Mouse (Mus musculus) neural tube, embryonic 15.5 days (tissue): Measurements from ENCODE around the gene Arhgap32. TPM values are rescaled to one million over a fixed set of nuclear protein-coding genes. Genes with fewer than 3 reads are reported as not detected.

Experiments used
- ATAC-seq: fragments of 200-750 bp; cut with Nextera tagmentation; 2 replicates; pipeline ENCODE4 v1.8.0; 2017; ENCODE audit warnings: mild to moderate bottlenecking, moderate TSS enrichment, moderate library complexity; ENCODE audit not compliant: low FRiP score
- H3K27ac ChIP-seq: fragments of 300-500 bp; sonication (generic); replicated peaks from 2 replicates; pipeline ENCODE4 v1.5.1; 2015; ENCODE audit warnings: mild to moderate bottlenecking, inconsistent platforms
- H3K27me3 ChIP-seq: fragments of 300-500 bp; sonication (generic); replicated peaks from 2 replicates; pipeline ENCODE4 v1.6.1; 2015; ENCODE audit warnings: inconsistent platforms
- H3K36me3 ChIP-seq: fragments of 300-500 bp; sonication (generic); 2 replicates; pipeline ENCODE4 v1.6.1; 2015; ENCODE audit warnings: inconsistent platforms
- H3K4me1 ChIP-seq: fragments of 300-500 bp; sonication (generic); 2 replicates; pipeline ENCODE4 v1.6.1; 2015; ENCODE audit warnings: inconsistent platforms
- H3K4me2 ChIP-seq: fragments of 300-500 bp; sonication (generic); 2 replicates; pipeline ENCODE4 v1.6.1; 2015; ENCODE audit warnings: inconsistent platforms, mild to moderate bottlenecking, moderate library complexity
- H3K4me3 ChIP-seq: fragments of 300-500 bp; sonication (generic); replicated peaks from 2 replicates; pipeline ENCODE4 v1.5.1; 2015; ENCODE audit warnings: mild to moderate bottlenecking, inconsistent platforms
- H3K9ac ChIP-seq: fragments of 300-500 bp; sonication (generic); replicated peaks from 2 replicates; pipeline ENCODE4 v1.6.1; 2015; ENCODE audit warnings: mild to moderate bottlenecking, inconsistent platforms
- H3K9me3 ChIP-seq: fragments of 300-500 bp; sonication (generic); replicated peaks from 2 replicates; pipeline ENCODE4 v1.6.1; 2016; ENCODE audit warnings: inconsistent platforms
- WGBS: fragments of 180-500 bp; shearing (Covaris S2); methylation state at CpG from one replicate; pipeline ENCODE4 v1.1.7; 2015; ENCODE audit warnings: mixed read lengths; 5-methylcytosine and 5-hydroxymethylcytosine counted together
- polyA plus RNA-seq: library from polyadenylated mRNA; unstranded; fragments of >200 nt; fragmentation: Nextera tagmentation; extraction: Ambion mirVana; gene quantifications from 2 replicates; pipeline ENCODE4 v1.2.1, GENCODE M21; 2015

Gene Arhgap32
- polyA plus RNA-seq, 1 experiment from 2014 or later, result 8.7 TPM

- no peaks in the 10 kb centered on the region for H3K36me3 ChIP-seq
- H3K27ac ChIP-seq, result no peak overlapping the region
- H3K4me1 ChIP-seq, result no peaks in the 10 kb centered on the region
- H3K4me3 ChIP-seq, result no peak overlapping the region
- H3K9ac ChIP-seq, result no peak overlapping the region
- H3K27me3 ChIP-seq, result no peaks in the 10 kb centered on the region
- no peak for ATAC-seq
- no peak overlapping the region for H3K4me2 ChIP-seq
- H3K9me3 ChIP-seq, result no peaks in the 10 kb centered on the region
- 94% methylated on average over 5 of the region's 5 CpGs for WGBS
Observed at GRCm38 (mm10) chr9:32280456-32280855, 164.5 kb downstream of the Arhgap32 start.

- Histone ChIP-seq H3K36me3 (no peaks in the 10 kb centered on the region), H3K4me3 (no peak overlapping the region), H3K9ac (no peak overlapping the region), H3K4me1 (no peaks in the 10 kb centered on the region), H3K4me2 (no peak overlapping the region), H3K9me3 (no peaks in the 10 kb centered on the region), H3K27ac (no peak overlapping the region), H3K27me3 (no peaks in the 10 kb centered on the region)
- 91% methylated on average over 5 of the region's 5 CpGs for WGBS
- ATAC-seq, result no peak
Observed at GRCm38 (mm10) chr9:32283591-32283990, 167.7 kb downstream of the Arhgap32 start.

DNA sequence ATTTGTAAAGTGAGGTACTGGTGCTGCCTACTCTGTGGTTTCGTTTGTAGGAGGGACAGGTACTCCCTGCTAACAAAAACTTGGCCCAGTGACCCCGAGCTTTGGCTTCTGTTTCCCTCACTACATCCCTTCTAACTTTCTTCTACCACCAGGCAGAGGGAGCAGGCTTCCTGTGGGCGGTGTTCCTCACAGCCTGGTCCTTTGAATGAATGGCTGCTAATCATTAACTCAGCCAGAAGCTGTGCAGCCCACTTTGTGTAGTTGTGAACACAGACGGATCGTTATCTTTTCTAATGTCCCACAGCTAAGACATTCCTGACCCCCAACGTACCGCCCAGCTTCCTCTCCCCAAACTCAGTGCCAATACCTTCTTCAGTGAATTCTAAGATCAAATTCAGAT, 175.7 kb downstream of the Arhgap32 start:
- Histone ChIP-seq H3K9me3 (no peaks in the 10 kb centered on the region), H3K4me1 (peaks cover 9% of the 10 kb centered on the region), H3K27me3 (no peaks in the 10 kb centered on the region), H3K4me3 (no peak overlapping the region), H3K4me2 (no peak overlapping the region), H3K27ac (no peak overlapping the region), H3K9ac (no peak overlapping the region), H3K36me3 (no peaks in the 10 kb centered on the region)
- WGBS, result 17% methylated on average over 7 of the region's 7 CpGs
- ATAC-seq, result no peak

- no peak for ATAC-seq
- WGBS, result 13% methylated on average over 5 of the region's 5 CpGs
Observed at GRCm38 (mm10) chr9:32292686-32293085, 176.8 kb downstream of the Arhgap32 start.

GRCm38 (mm10) chr9:32295061-32295800, 179.3 kb downstream of the Arhgap32 start:
- H3K9ac ChIP-seq, result no peak overlapping the region
- no peak for ATAC-seq
- 80% methylated on average over 9 of the region's 9 CpGs for WGBS
- H3K27ac ChIP-seq, result no peak overlapping the region
- H3K36me3 ChIP-seq, result no peaks in the 10 kb centered on the region
- H3K4me2 ChIP-seq, result no peak overlapping the region
- H3K4me3 ChIP-seq, result no peak overlapping the region
- no peaks in the 10 kb centered on the region for H3K27me3 ChIP-seq
- no peaks in the 10 kb centered on the region for H3K9me3 ChIP-seq
- peaks cover 9% of the 10 kb centered on the region for H3K4me1 ChIP-seq

More at GRCm38 (mm10) chr9:32292686-32293085, 176.8 kb downstream of the Arhgap32 start:
- no peak overlapping the region; the same call in 1 of the 2 replicates for H3K27ac ChIP-seq
- H3K4me3 ChIP-seq, result no peak overlapping the region
- H3K36me3 ChIP-seq, result no peaks in the 10 kb centered on the region
- no peaks in the 10 kb centered on the region for H3K9me3 ChIP-seq
- H3K4me1 ChIP-seq, result peaks cover 9% of the 10 kb centered on the region
- no peaks in the 10 kb centered on the region for H3K27me3 ChIP-seq
- H3K9ac ChIP-seq, result no peak overlapping the region
- no peak overlapping the region for H3K4me2 ChIP-seq

- no peak overlapping the region for H3K27ac ChIP-seq
- H3K36me3 ChIP-seq, result no peaks in the 10 kb centered on the region
- no peak overlapping the region for H3K9ac ChIP-seq
- peak; percentile 69; the same call in 1 of the 2 replicates for ATAC-seq
- no peaks in the 10 kb centered on the region for H3K9me3 ChIP-seq
- no peaks in the 10 kb centered on the region for H3K27me3 ChIP-seq
- H3K4me3 ChIP-seq, result no peak overlapping the region
- peaks cover 7% of the 10 kb centered on the region; the same call in 1 of the 2 replicates for H3K4me1 ChIP-seq
- WGBS, result 14% methylated on average over 13 of the region's 13 CpGs
- H3K4me2 ChIP-seq, result no peak overlapping the region
Observed at GRCm38 (mm10) chr9:32302501-32303150, 186.7 kb downstream of the Arhgap32 start.

GRCm38 (mm10) chr9:32311786-32312185, 195.8 kb downstream of the Arhgap32 start:
- Histone ChIP-seq H3K9me3 (no peaks in the 10 kb centered on the region), H3K27ac (no peak overlapping the region), H3K27me3 (no peaks in the 10 kb centered on the region), H3K9ac (no peak overlapping the region), H3K36me3 (no peaks in the 10 kb centered on the region), H3K4me3 (no peak overlapping the region), H3K4me1 (peaks cover 15% of the 10 kb centered on the region), H3K4me2 (peak overlapping the region; percentile 32)
- 29% methylated on average over 14 of the region's 14 CpGs for WGBS
- peak; percentile 50; the same call in 1 of the 2 replicates for ATAC-seq

DNA sequence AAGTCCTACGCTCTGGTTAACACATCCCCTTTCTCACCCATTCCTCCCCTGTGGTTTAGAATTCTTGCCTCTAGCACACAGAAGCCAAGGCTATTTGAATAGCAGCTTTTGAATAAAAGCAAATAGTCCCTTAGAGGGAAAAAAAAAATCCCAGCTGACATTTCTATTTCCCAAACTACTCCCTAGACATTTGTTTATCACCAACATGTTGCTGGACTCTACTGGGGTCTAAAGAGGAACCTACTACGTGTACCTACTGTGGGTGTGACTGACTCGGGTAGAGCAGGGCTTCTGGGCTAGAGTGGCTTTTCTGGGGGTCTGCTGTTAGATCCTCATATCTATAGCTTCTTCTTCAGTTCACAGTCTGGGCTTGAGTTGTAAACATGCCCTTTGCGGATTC, 196.3 kb downstream of the Arhgap32 start:
- Histone ChIP-seq H3K27ac (no peak overlapping the region), H3K4me2 (peak overlapping the region; percentile 32), H3K4me1 (peaks cover 15% of the 10 kb centered on the region), H3K27me3 (no peaks in the 10 kb centered on the region), H3K36me3 (no peaks in the 10 kb centered on the region), H3K9me3 (no peaks in the 10 kb centered on the region), H3K4me3 (no peak overlapping the region), H3K9ac (no peak overlapping the region)
- WGBS, result 59% methylated on average over 4 of the region's 4 CpGs
- ATAC-seq, result no peak

DNA sequence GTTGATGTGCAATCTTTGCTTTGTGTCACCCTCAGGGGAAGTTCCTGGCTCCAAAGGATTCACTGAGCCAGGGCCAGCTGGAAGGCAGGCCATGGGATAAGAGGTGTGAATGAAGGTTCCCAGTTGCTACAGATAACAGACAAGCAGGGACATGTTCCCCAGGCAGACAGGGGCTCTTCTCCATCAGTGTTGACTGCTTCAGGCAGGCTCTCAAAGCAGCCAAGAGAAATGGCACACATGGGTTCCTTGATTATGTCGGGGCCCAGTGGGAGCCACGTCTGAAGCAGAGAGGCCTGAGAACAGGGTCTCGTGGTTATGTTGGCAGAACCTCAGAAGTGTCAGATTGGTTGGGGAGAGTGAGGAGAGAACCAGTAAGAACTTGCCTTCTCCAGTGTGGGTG, 198.1 kb downstream of the Arhgap32 start:
- Histone ChIP-seq H3K27me3 (no peaks in the 10 kb centered on the region), H3K9me3 (no peaks in the 10 kb centered on the region), H3K4me3 (no peak overlapping the region), H3K9ac (no peak overlapping the region), H3K27ac (no peak overlapping the region), H3K4me2 (no peak overlapping the region), H3K4me1 (peaks cover 15% of the 10 kb centered on the region), H3K36me3 (no peaks in the 10 kb centered on the region)
- no peak for ATAC-seq
- WGBS, result 83% methylated on average over 3 of the region's 3 CpGs

DNA sequence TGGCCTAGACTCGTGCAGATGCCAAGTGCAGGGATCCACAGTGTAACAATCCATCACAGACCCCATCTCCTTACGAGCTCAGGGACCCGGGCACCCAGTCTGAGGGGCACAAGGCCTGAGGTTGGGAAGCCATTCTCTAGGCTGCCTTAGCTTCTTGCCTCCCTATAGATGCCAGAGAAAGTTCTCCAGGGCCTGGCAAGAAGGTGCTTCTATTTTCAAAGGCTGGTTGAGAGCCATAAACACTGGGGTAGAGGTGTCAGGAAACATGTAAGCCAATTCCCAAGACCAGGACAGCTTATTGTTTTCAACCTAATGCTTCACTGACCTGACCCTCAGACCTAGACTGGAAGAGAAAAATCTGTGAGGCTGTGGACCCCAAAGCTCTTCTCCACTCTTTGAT, 200.1 kb downstream of the Arhgap32 start:
- H3K36me3 ChIP-seq, result no peaks in the 10 kb centered on the region
- no peaks in the 10 kb centered on the region for H3K27me3 ChIP-seq
- 85% methylated on average over 3 of the region's 3 CpGs for WGBS
- H3K4me2 ChIP-seq, result no peak overlapping the region
- no peak overlapping the region for H3K27ac ChIP-seq
- H3K9ac ChIP-seq, result no peak overlapping the region
- ATAC-seq, result no peak
- no peaks in the 10 kb centered on the region for H3K9me3 ChIP-seq
- peaks cover 15% of the 10 kb centered on the region for H3K4me1 ChIP-seq
- H3K4me3 ChIP-seq, result no peak overlapping the region
